Mouse (Mus musculus) liver, adult 2 months (tissue): ENCODE data around the gene Tmcc3.

Experiments used
- CTCF ChIP-seq: fragments of 200-500 bp; IDR thresholded peaks from 2 replicates; pipeline ENCODE4 v1.5.1; 2011; ENCODE audit warnings: low read depth, low read length, control low read depth
- POLR2A ChIP-seq: fragments of 200-500 bp; IDR thresholded peaks from 2 replicates; pipeline ENCODE4 v1.6.1; 2011; ENCODE audit warnings: low read length, control low read depth; ENCODE audit not compliant: insufficient read depth; ENCODE audit errors: extremely low read depth

DNA sequence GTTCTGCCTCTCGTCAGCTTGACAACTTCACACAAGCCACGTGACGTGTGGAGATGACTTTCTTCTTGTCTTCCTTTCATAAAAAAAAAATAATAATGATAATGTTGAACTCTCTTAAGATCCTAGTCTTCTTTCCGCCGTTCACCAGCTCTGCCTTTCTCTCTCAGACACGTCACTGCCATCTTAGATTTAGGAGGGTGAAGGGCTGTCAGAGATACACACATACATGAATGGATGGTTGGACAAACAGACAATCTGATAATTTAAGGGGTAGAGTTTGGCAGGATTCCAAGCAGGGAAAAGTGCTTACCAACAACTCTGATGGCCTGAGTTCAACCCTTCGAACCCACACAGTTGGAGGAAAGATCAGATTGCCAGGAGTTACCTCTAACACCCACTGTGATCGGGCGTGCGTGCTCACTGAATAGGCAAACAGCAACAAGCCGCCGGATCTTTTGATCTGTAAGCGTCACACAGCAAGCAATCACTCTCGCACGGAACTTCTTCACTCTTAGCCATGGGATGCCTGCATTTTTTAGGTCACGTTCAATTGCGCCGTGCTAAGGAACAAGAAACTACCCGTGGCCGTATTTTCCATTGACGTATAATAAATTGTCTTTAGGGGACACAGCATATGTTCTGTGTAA lies 254.6 kb downstream of the Tmcc3 start:
- TF ChIP-seq POLR2A (no peak), CTCF (no peak)
